8 mouse cellular contexts compared by ENCODE assay signal in genomic region chr15:81399638-81400315, GRCm38 (mm10). TPM values are rescaled to one million over a fixed set of nuclear protein-coding genes. Genes with fewer than 3 reads are reported as not detected.
A peak's percentile ranks its signal among the peaks of the same experiment; 100 is the strongest.
DNase-seq lines count a peak whose midpoint lies in the region; ATAC-seq and TF ChIP-seq lines count a peak whose summit lies in the region.

St13 (minus strand) TSS chr15:81400077.
Xpnpep3 (plus strand) TSS chr15:81400138.

- peak within 1 kb of the TSS; percentile 80 for H3K4me3 ChIP-seq in cortical plate, adult 2 months (ENCODE audit: insufficient read depth, low read length)

- peaks cover 3% of the 10 kb centered on the region; the same call in 1 of the 2 replicates for H3K4me1 ChIP-seq in cortical plate, adult 2 months (ENCODE audit: control insufficient read depth, insufficient read depth, low read length)

- peak; percentile 99 for DNase-seq in gastrocnemius, postnatal 10 days
- peak; percentile 98 for DNase-seq in induced T-regulatory cell, adult 2 months (ENCODE audit: low read depth)
- peak; percentile 91 to 96 for DNase-seq in left cerebral cortex, adult 9 months (ENCODE audit: low spot score in 2 of 2)
- peak; percentile 98 for DNase-seq in right cerebral cortex, postnatal 14 days
- DNase-seq in urinary bladder, postnatal 36 days (ENCODE audit: low spot score in 2 of 2): peak; percentile 96 to 97

- peak; percentile 55; the same call in 1 of the 2 replicates for TF ChIP-seq POLR2A in cortical plate, adult 2 months (IDR thresholded peaks at IDR 0.05; ENCODE audit: extremely low read depth, insufficient read depth, low read length)

- TF ChIP-seq CTCF in cortical plate, adult 2 months (IDR thresholded peaks at IDR 0.05; ENCODE audit: extremely low read depth, insufficient read depth, low read length): no peak

- H3K27ac ChIP-seq in cortical plate, adult 2 months (ENCODE audit: insufficient read depth, low read length): peak within 1 kb of the TSS; percentile 98

- ATAC-seq in activated CD4-positive, CD25-positive, alpha-beta regulatory T cell, adult 4 months: peak; percentile 97
- ATAC-seq in megakaryocyte progenitor cell, adult 5-6 weeks (replicated peaks; ENCODE audit: poor library complexity): peak; percentile 96

RNA-seq across cellular contexts. Expression of gene St13, which starts in this region (rescaled TPM):
- 100 to 1,000 TPM; 158 to 178 TPM for polyA plus RNA-seq in activated CD4-positive, CD25-positive, alpha-beta regulatory T cell, adult 4 months (2017; shearing (Covaris generic))
- 72.9 and 78.3 TPM in 2 replicates for polyA plus RNA-seq in cortical plate, adult 2 months (2012; rRNA removed)
- total RNA-seq in gastrocnemius, postnatal 10 days (2021): 100 to 1,000 TPM; 102 to 126 TPM
- 155 and 166 TPM in 2 replicates for total RNA-seq in megakaryocyte progenitor cell, adult 5-6 weeks (2015)
- total RNA-seq in megakaryocyte progenitor cell, adult 5-6 weeks (2017): 258 and 365 TPM in 2 replicates

RNA-seq across cellular contexts. Expression of gene Xpnpep3, which starts in this region (rescaled TPM):
- 1 to 10 TPM; 8.6 to 9.4 TPM for polyA plus RNA-seq in activated CD4-positive, CD25-positive, alpha-beta regulatory T cell, adult 4 months (2017; shearing (Covaris generic))
- 9.5 and 10.2 TPM in 2 replicates for polyA plus RNA-seq in cortical plate, adult 2 months (2012; rRNA removed)
- 1 to 10 TPM; 7.5 to 8.6 TPM for total RNA-seq in gastrocnemius, postnatal 10 days (2021)
- total RNA-seq in megakaryocyte progenitor cell, adult 5-6 weeks (2015): 7.2 and 8.5 TPM in 2 replicates
- 17.5 and 27.8 TPM in 2 replicates for total RNA-seq in megakaryocyte progenitor cell, adult 5-6 weeks (2017)

Comparison
In these comparisons a context has a peak if more than half of its experiments do, and no peak if none do; other contexts are left out.
1. Peak in every context shown above with its lines: DNase-seq, ATAC-seq, H3K4me3 ChIP-seq and H3K27ac ChIP-seq.